Mouse (Mus musculus): ENCODE results near the gene H2-Ob. TPM values are rescaled to one million over a fixed set of nuclear protein-coding genes. Genes with fewer than 3 reads are reported as not detected.

The H2-Ob gene
- polyA plus RNA-seq, 1 experiment from 2014 or later: not detected

GRCm38 (mm10) chr17:34286999-34287398 is 48.3 kb downstream of the H2-Ob start:
- no peak overlapping the region for H3K9ac ChIP-seq (ENCODE audit: low read depth, low read length)
- no peak for DNase-seq (ENCODE audit: low spot score)

GRCm38 (mm10) chr17:34287648-34288047 is 48.9 kb downstream of the H2-Ob start, which contains the start of gene H2-Aa:
Gene H2-Aa (minus strand): TSS chr17:34287823.
- ATAC-seq (replicated peaks; ENCODE audit: low FRiP score) (no peak; the same call in 1 of the 2 replicates), DNase-seq (ENCODE audit: low spot score) (no peak)
- Histone ChIP-seq H3K4me2 (no peak within 1 kb of the TSS), H3K4me3 (ENCODE audit: low read depth, low read length) (no peak within 1 kb of the TSS), H3K36me3 (ENCODE audit: control insufficient read depth, insufficient read depth, low read length) (no peaks in the 10 kb centered on the region), H3K9ac (ENCODE audit: low read depth, low read length) (no peak within 1 kb of the TSS), H3K27ac (ENCODE audit: low read depth, low read length) (no peak within 1 kb of the TSS), H3K4me1 (replicated peaks; ENCODE audit: control insufficient read depth, insufficient read depth, low read length) (no peaks in the 10 kb centered on the region), H3K27me3 (replicated peaks; ENCODE audit: control insufficient read depth, insufficient read depth, low read length) (no peaks in the 10 kb centered on the region), H3K9me3 (ENCODE audit: control insufficient read depth, low read length) (no peaks in the 10 kb centered on the region)
- 20% methylated on average over 8 of the region's 8 CpGs for WGBS

More at GRCm38 (mm10) chr17:34286999-34287398, 48.3 kb downstream of the H2-Ob start:
- no peaks in the 10 kb centered on the region for H3K9me3 ChIP-seq (ENCODE audit: control insufficient read depth, low read length)
- WGBS: 40% methylated on average over 6 of the region's 6 CpGs
- H3K27ac ChIP-seq (ENCODE audit: low read depth, low read length): no peak overlapping the region
- no peaks in the 10 kb centered on the region for H3K36me3 ChIP-seq (ENCODE audit: control insufficient read depth, insufficient read depth, low read length)
- H3K27me3 ChIP-seq (replicated peaks; ENCODE audit: control insufficient read depth, insufficient read depth, low read length): no peaks in the 10 kb centered on the region
- no peak for ATAC-seq (replicated peaks; ENCODE audit: low FRiP score)
- H3K4me1 ChIP-seq (replicated peaks; ENCODE audit: control insufficient read depth, insufficient read depth, low read length): no peaks in the 10 kb centered on the region
- H3K4me3 ChIP-seq (ENCODE audit: low read depth, low read length): no peak overlapping the region
- H3K4me2 ChIP-seq: no peak overlapping the region

- H3K4me1 ChIP-seq (replicated peaks; ENCODE audit: control insufficient read depth, insufficient read depth, low read length): no peaks in the 10 kb centered on the region
- no peaks in the 10 kb centered on the region for H3K27me3 ChIP-seq (replicated peaks; ENCODE audit: control insufficient read depth, insufficient read depth, low read length)
- 66% methylated on average over 3 of the region's 3 CpGs for WGBS
- H3K36me3 ChIP-seq (ENCODE audit: control insufficient read depth, insufficient read depth, low read length): no peaks in the 10 kb centered on the region
- H3K4me2 ChIP-seq: no peak overlapping the region
- no peak for ATAC-seq (replicated peaks; ENCODE audit: low FRiP score)
- no peaks in the 10 kb centered on the region for H3K9me3 ChIP-seq (ENCODE audit: control insufficient read depth, low read length)
- no peak overlapping the region for H3K4me3 ChIP-seq (ENCODE audit: low read depth, low read length)
- DNase-seq (ENCODE audit: low spot score): no peak
- no peak overlapping the region for H3K27ac ChIP-seq (ENCODE audit: low read depth, low read length)
- no peak overlapping the region for H3K9ac ChIP-seq (ENCODE audit: low read depth, low read length)
Observed at GRCm38 (mm10) chr17:34288131-34288530, 49.4 kb downstream of the H2-Ob start.

DNA sequence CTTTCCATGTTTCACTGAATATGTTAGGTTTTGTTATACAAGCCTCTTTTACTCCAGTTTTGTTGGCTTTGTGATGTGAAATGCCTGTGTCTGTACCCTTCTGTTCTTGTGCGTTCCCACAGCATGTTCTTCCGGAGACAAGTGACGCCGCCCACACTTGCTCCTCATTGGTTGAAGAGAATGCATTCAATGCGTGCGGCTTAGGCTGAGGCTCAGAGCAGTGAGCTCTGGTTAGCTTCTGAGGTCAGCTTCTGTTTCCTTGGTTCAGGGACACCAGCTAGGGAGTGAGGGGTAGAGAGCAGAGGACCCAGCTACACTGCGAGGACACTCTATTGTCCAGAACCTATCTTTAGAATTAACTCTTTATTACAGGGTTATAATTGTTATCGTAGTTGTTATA is 52.9 kb downstream of the H2-Ob start:
- no peak overlapping the region for H3K4me3 ChIP-seq (ENCODE audit: low read depth, low read length)

DNA sequence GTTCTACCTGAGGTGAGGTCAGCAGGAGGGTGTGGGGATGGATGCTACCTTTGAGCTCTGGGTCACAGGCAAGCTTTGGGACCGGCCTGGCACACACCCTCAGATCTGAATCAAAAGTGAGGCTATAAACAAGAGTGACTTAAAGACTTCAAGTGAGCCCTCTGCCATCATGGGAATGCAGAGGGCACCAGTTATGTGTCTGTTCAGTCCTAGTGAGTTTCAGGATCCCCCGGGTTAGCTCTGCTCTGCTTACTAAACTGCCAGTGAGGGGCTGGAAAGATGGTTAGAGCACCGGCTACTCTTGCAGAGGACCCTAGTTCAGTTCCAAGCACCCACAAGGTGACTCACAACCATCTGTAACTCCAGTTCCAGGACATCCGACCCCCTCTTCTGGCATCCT is 53.9 kb downstream of the H2-Ob start:
- no peak overlapping the region for H3K4me2 ChIP-seq

More for the DNA sequence above, 52.9 kb downstream of the H2-Ob start:
- Histone ChIP-seq H3K27me3 (replicated peaks; ENCODE audit: control insufficient read depth, insufficient read depth, low read length) (no peaks in the 10 kb centered on the region; the same call in 1 of the 2 replicates), H3K4me2 (no peak overlapping the region), H3K4me1 (replicated peaks; ENCODE audit: control insufficient read depth, insufficient read depth, low read length) (no peaks in the 10 kb centered on the region), H3K9ac (ENCODE audit: low read depth, low read length) (no peak overlapping the region), H3K9me3 (ENCODE audit: control insufficient read depth, low read length) (no peaks in the 10 kb centered on the region), H3K36me3 (ENCODE audit: control insufficient read depth, insufficient read depth, low read length) (no peaks in the 10 kb centered on the region), H3K27ac (ENCODE audit: low read depth, low read length) (no peak overlapping the region)
- ATAC-seq (replicated peaks; ENCODE audit: low FRiP score): 0 out of 2 replicates have a peak, but pooled peaks have one; percentile 23
- 15% methylated on average over 8 of the region's 8 CpGs for WGBS
- peak; percentile 56 for DNase-seq (ENCODE audit: low spot score)

GRCm38 (mm10) chr17:34293533-34293932 is 54.8 kb downstream of the H2-Ob start:
- no peak overlapping the region for H3K27ac ChIP-seq (ENCODE audit: low read depth, low read length)

More for the DNA sequence above, 53.9 kb downstream of the H2-Ob start:
- no peak for DNase-seq (ENCODE audit: low spot score)
- H3K27ac ChIP-seq (ENCODE audit: low read depth, low read length): no peak overlapping the region
- no peaks in the 10 kb centered on the region for H3K36me3 ChIP-seq (ENCODE audit: control insufficient read depth, insufficient read depth, low read length)
- no peak overlapping the region for H3K9ac ChIP-seq (ENCODE audit: low read depth, low read length)
- no peak overlapping the region for H3K4me3 ChIP-seq (ENCODE audit: low read depth, low read length)
- H3K9me3 ChIP-seq (ENCODE audit: control insufficient read depth, low read length): no peaks in the 10 kb centered on the region
- 86% methylated on average over 4 of the region's 4 CpGs for WGBS
- H3K27me3 ChIP-seq (replicated peaks; ENCODE audit: control insufficient read depth, insufficient read depth, low read length): no peaks in the 10 kb centered on the region; the same call in 1 of the 2 replicates
- H3K4me1 ChIP-seq (replicated peaks; ENCODE audit: control insufficient read depth, insufficient read depth, low read length): no peaks in the 10 kb centered on the region
- no peak for ATAC-seq (replicated peaks; ENCODE audit: low FRiP score)

DNA sequence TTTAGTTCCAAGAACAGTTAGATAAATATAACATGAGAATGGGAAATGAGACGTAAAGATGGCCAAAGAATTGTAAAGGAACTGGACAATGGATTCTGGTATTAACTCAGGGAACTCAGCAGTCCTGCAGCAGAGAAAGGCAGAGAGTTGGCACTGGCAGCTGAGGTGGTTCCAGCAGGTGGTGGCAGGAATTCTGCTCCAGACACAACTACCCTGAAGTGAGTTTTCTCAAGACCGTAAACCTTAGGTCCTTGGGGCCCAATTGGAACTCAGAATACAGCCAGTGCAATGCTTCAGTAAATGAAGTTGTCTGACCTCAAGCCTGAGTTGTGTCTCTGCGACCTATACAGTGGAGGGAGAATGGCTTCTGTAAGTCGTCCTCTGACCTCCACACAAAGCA is 55.5 kb downstream of the H2-Ob start:
- ATAC-seq (replicated peaks; ENCODE audit: low FRiP score) (no peak), DNase-seq (ENCODE audit: low spot score) (no peak)
- Histone ChIP-seq H3K4me2 (no peak overlapping the region), H3K9me3 (ENCODE audit: control insufficient read depth, low read length) (no peaks in the 10 kb centered on the region), H3K4me3 (ENCODE audit: low read depth, low read length) (no peak overlapping the region), H3K27ac (ENCODE audit: low read depth, low read length) (no peak overlapping the region), H3K27me3 (replicated peaks; ENCODE audit: control insufficient read depth, insufficient read depth, low read length) (no peaks in the 10 kb centered on the region; the same call in 1 of the 2 replicates), H3K9ac (ENCODE audit: low read depth, low read length) (no peak overlapping the region), H3K4me1 (replicated peaks; ENCODE audit: control insufficient read depth, insufficient read depth, low read length) (no peaks in the 10 kb centered on the region), H3K36me3 (ENCODE audit: control insufficient read depth, insufficient read depth, low read length) (no peaks in the 10 kb centered on the region)
- 63% methylated on average over 4 of the region's 4 CpGs for WGBS

More at GRCm38 (mm10) chr17:34293533-34293932, 54.8 kb downstream of the H2-Ob start:
- 25% methylated on average over 2 of the region's 2 CpGs for WGBS
- Histone ChIP-seq H3K9ac (ENCODE audit: low read depth, low read length) (no peak overlapping the region), H3K4me1 (replicated peaks; ENCODE audit: control insufficient read depth, insufficient read depth, low read length) (no peaks in the 10 kb centered on the region), H3K9me3 (ENCODE audit: control insufficient read depth, low read length) (no peaks in the 10 kb centered on the region), H3K4me2 (no peak overlapping the region), H3K4me3 (ENCODE audit: low read depth, low read length) (no peak overlapping the region), H3K36me3 (ENCODE audit: control insufficient read depth, insufficient read depth, low read length) (no peaks in the 10 kb centered on the region), H3K27me3 (replicated peaks; ENCODE audit: control insufficient read depth, insufficient read depth, low read length) (no peaks in the 10 kb centered on the region; the same call in 1 of the 2 replicates)
- DNase-seq (ENCODE audit: low spot score) (no peak), ATAC-seq (replicated peaks; ENCODE audit: low FRiP score) (no peak)

DNA sequence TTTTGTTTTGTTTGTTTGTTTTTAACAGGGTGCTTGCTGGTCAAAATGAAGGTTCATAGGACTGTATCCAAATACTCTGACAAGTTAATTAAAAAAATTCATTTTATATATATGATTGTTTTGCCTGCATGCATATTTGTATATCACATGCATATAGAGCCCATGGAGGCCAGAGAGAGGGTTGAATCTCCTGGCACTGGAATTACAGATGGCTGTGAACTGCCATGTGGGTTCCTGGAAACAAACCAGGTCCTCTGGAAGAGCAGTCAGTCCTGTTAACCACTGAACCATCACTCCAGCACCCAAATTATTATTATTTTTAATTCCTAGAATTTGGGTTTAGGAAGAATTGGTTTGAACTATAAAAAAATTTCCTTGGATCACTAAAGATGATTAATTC is 56.6 kb downstream of the H2-Ob start:
- Histone ChIP-seq H3K9ac (ENCODE audit: low read depth, low read length) (no peak overlapping the region), H3K9me3 (ENCODE audit: control insufficient read depth, low read length) (no peaks in the 10 kb centered on the region), H3K4me1 (replicated peaks; ENCODE audit: control insufficient read depth, insufficient read depth, low read length) (no peaks in the 10 kb centered on the region), H3K27ac (ENCODE audit: low read depth, low read length) (no peak overlapping the region), H3K27me3 (replicated peaks; ENCODE audit: control insufficient read depth, insufficient read depth, low read length) (no peaks in the 10 kb centered on the region; the same call in 1 of the 2 replicates), H3K36me3 (ENCODE audit: control insufficient read depth, insufficient read depth, low read length) (no peaks in the 10 kb centered on the region), H3K4me3 (ENCODE audit: low read depth, low read length) (no peak overlapping the region), H3K4me2 (no peak overlapping the region)
- ATAC-seq (replicated peaks; ENCODE audit: low FRiP score) (no peak), DNase-seq (ENCODE audit: low spot score) (no peak)

All from liver, embryonic 11.5 days (tissue).